Mouse (Mus musculus) bone marrow macrophage, adult 2 months (primary cell): ENCODE measurements around the gene 5430419D17Rik. TPM values are rescaled to one million over a fixed set of nuclear protein-coding genes. Genes with fewer than 3 reads are reported as not detected.

Experiments
- H3K27ac ChIP-seq: 2 replicates; pipeline ENCODE4 v1.5.1; 2012; ENCODE audit warnings: low read depth, low read length; ENCODE audit not compliant: insufficient read depth
- H3K4me1 ChIP-seq: 2 replicates; pipeline ENCODE4 v1.6.1; 2012; ENCODE audit warnings: low read length; ENCODE audit not compliant: control insufficient read depth, insufficient read depth
- H3K4me3 ChIP-seq: 2 replicates; pipeline ENCODE4 v1.5.1; 2012; ENCODE audit warnings: mild to moderate bottlenecking, low read length, moderate library complexity; ENCODE audit not compliant: insufficient read depth
- CTCF ChIP-seq: IDR thresholded peaks from 2 replicates; pipeline ENCODE4 v1.5.1; 2012; ENCODE audit warnings: low read depth, mild to moderate bottlenecking, low read length, moderate library complexity
- POLR2A ChIP-seq: IDR thresholded peaks from 2 replicates; pipeline ENCODE4 v1.6.1; 2012; ENCODE audit warnings: mild to moderate bottlenecking, low read depth, low read length, borderline replicate concordance
- polyA plus RNA-seq: library from polyadenylated mRNA; stranded (reverse); fragments of >200 nt; gene quantifications from 2 replicates; pipeline ENCODE4 v1.2.4, GENCODE M21; 2012; ENCODE audit not compliant: missing spikeins, insufficient read depth, insufficient read length

Gene 5430419D17Rik
- polyA plus RNA-seq, 1 experiment, result not detected

- Histone ChIP-seq H3K4me3 (no peak overlapping the region), H3K27ac (no peak overlapping the region)
- no peak for TF ChIP-seq CTCF
- TF ChIP-seq POLR2A, result no peak
Observed at GRCm38 (mm10) chr7:131303340-131303739, 129.1 kb downstream of the 5430419D17Rik start.

DNA sequence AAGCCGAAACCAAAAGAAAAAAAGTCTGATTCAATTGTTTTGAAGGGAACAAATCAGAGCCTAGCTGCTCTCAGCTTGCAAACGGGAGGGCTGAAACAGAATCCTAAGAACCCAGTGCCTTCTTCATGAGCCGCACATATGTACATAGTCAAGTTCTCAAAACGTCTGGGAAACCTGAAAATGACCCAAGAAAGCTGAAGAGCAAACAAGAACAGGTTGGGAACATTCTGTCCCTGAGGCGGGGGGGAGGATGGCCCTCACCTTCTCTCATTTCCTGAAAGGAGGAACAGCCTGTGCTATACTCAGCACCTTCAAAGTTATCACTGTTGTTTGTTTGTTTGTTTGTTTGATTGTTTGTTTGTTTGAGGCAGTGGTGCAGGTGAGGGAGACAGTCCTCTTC is 132.5 kb downstream of the 5430419D17Rik start:
- H3K27ac ChIP-seq, result no peak overlapping the region
- no peak overlapping the region for H3K4me3 ChIP-seq
- no peaks in the 10 kb centered on the region for H3K4me1 ChIP-seq
- TF ChIP-seq POLR2A (no peak), CTCF (no peak)

More at GRCm38 (mm10) chr7:131303340-131303739, 129.1 kb downstream of the 5430419D17Rik start:
- H3K4me1 ChIP-seq, result no peaks in the 10 kb centered on the region

- no peak overlapping the region for H3K4me3 ChIP-seq
- H3K4me1 ChIP-seq, result no peaks in the 10 kb centered on the region
- no peak overlapping the region for H3K27ac ChIP-seq
- no peak for TF ChIP-seq CTCF
- TF ChIP-seq POLR2A, result no peak
Observed at GRCm38 (mm10) chr7:131314493-131314892, 140.3 kb downstream of the 5430419D17Rik start.

DNA sequence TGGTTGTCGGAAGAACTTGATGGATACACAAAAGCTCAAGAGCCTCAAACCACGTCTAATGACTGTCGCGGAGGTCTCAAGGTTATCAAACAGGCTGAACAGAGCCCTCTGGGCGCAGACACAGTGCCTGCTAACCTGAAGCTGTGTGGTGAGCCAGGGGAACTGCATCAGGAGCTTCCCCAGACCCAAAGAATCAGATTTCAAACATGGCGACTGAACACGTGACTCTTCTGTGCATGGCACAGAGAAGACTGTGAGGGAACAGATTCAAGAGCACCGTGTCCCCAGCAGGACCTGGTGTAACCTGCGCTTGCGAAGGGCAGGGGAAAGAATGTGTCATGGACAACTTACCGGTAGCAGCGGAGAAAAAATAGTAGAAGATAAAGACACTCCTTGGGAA is 143.4 kb downstream of the 5430419D17Rik start:
- TF ChIP-seq POLR2A (no peak), CTCF (no peak)
- H3K27ac ChIP-seq, result no peak overlapping the region
- no peak overlapping the region for H3K4me3 ChIP-seq
- H3K4me1 ChIP-seq, result no peaks in the 10 kb centered on the region

- TF ChIP-seq CTCF (no peak), POLR2A (no peak)
- Histone ChIP-seq H3K4me1 (no peaks in the 10 kb centered on the region), H3K4me3 (no peak overlapping the region), H3K27ac (no peak overlapping the region)
Observed at GRCm38 (mm10) chr7:131318340-131318739, 144.1 kb downstream of the 5430419D17Rik start.

GRCm38 (mm10) chr7:131322192-131322591 is 148.0 kb downstream of the 5430419D17Rik start, which contains the start of gene Cuzd1:
TSS of gene Cuzd1 (minus strand) at chr7:131322292.
- Histone ChIP-seq H3K4me3 (no peak within 1 kb of the TSS), H3K4me1 (no peaks in the 10 kb centered on the region), H3K27ac (no peak within 1 kb of the TSS)
- TF ChIP-seq CTCF, result no peak

DNA sequence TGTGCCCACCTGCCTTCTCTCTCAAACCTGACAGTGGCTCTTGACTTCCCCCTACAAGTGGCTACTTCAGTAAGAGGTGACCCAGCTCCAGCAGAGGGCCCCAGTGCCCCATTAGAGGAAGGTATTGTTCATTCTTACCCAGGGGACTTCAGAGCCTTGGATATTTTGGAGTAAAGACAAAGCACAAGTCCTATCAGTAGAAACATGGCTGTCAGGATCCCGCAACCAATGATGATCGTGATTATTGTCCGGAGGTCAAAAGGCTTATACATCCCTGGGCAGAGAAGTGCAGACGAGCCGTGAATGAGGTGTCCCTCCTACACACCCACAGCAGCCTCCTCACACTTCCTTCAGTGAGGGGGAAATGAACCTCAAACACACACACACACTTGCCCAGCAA is 152.9 kb downstream of the 5430419D17Rik start:
- Histone ChIP-seq H3K4me1 (peaks cover 5% of the 10 kb centered on the region), H3K27ac (no peak overlapping the region), H3K4me3 (no peak overlapping the region)
- TF ChIP-seq CTCF (no peak), POLR2A (no peak)

DNA sequence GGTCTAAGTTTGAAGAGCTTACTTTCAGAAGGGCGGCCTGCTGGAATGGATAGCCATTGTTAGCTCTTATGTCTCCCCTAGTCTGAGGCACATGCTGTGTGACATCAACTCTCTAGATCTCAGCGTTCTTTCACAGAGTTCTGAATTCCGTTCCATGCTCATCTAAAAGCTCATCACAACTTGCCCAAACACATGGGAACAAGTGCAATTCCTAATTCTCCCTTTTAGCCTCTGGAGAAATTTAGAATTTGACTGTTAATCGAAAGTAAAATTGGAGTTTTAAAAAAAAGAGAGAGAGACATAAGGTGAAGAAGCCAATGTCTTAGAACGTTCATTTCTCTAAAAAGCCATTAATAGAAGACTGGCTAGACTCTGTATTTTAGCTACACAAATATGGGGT is 155.2 kb downstream of the 5430419D17Rik start, which contains the start of gene Fam24b:
Gene Fam24b (minus strand): TSS at position 101 of the 400 bp plus-strand sequence.
- Histone ChIP-seq H3K4me1 (peaks cover 5% of the 10 kb centered on the region), H3K4me3 (no peak within 1 kb of the TSS), H3K27ac (no peak within 1 kb of the TSS)
- no peak for TF ChIP-seq POLR2A
- no peak for TF ChIP-seq CTCF

DNA sequence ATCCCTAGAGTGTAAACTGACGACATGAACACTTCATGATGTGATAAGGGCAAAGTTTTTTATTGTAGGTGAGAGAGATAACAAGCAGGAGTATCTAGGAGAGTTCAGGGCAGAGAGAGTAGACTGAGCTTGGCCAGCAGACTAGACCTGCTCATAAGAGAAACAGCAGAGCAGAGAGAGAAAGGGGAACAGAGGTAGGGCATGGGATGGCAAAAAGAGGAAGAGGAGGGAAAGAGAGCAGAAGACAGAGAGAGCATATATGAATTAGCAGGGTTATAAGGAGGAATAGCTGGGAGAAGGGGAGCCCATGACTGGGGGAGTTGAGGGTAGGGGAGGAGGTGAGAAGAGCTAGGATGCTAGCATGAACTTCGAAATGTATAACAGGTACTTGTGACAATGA is 157.5 kb downstream of the 5430419D17Rik start:
- H3K27ac ChIP-seq, result no peak overlapping the region
- H3K4me3 ChIP-seq, result no peak overlapping the region
- TF ChIP-seq POLR2A (no peak), CTCF (no peak)
- peaks cover 5% of the 10 kb centered on the region for H3K4me1 ChIP-seq

- peaks cover 5% of the 10 kb centered on the region for H3K4me1 ChIP-seq
- no peak within 1 kb of the TSS for H3K4me3 ChIP-seq
- H3K27ac ChIP-seq, result no peak within 1 kb of the TSS
- TF ChIP-seq POLR2A (no peak), CTCF (no peak)
Observed at GRCm38 (mm10) chr7:131333564-131333963, 159.4 kb downstream of the 5430419D17Rik start, which contains the start of gene Fam24a. TSS of gene Fam24a (plus strand) at chr7:131333864.
